Mouse (Mus musculus) C2C12 (cell line): ENCODE data around the gene Nr3c2. TPM values are rescaled to one million over a fixed set of nuclear protein-coding genes. Genes with fewer than 3 reads are reported as not detected.

ENCODE experiments used
- H3K27me3 ChIP-seq: one replicate; pipeline ENCODE4 v1.6.1; 2011; ENCODE audit not compliant: control insufficient read depth, insufficient read depth, insufficient read length
- H3K36me3 ChIP-seq: one replicate; pipeline ENCODE4 v1.6.1; 2011; ENCODE audit not compliant: control insufficient read depth, insufficient read depth
- H3K4me3 ChIP-seq: one replicate; pipeline ENCODE4 v1.5.1; 2011; ENCODE audit warnings: mild to moderate bottlenecking, control low read depth; ENCODE audit not compliant: poor library complexity, insufficient read depth, severe bottlenecking
- H3K79me2 ChIP-seq: one replicate; pipeline ENCODE4 v1.6.1; 2011; ENCODE audit not compliant: control insufficient read depth, insufficient read depth
- H3K79me3 ChIP-seq: one replicate; pipeline ENCODE4 v1.6.1; 2011; ENCODE audit warnings: low read depth, control low read depth
- H3ac ChIP-seq: one replicate; pipeline ENCODE3; 2011; ENCODE audit warnings: low read depth; ENCODE audit not compliant: control insufficient read depth, insufficient read length
- CEBPB ChIP-seq: IDR thresholded peaks from one replicate; pipeline ENCODE4 v1.6.1; 2011; ENCODE audit warnings: low read depth, mild to moderate bottlenecking, control low read depth, moderate library complexity
- CTCF ChIP-seq: IDR thresholded peaks from one replicate; pipeline ENCODE4 v1.5.1; 2011; ENCODE audit not compliant: control insufficient read depth, insufficient read depth, insufficient read length
- FOSL1 ChIP-seq: IDR thresholded peaks from one replicate; pipeline ENCODE4 v1.8.0; 2011; ENCODE audit warnings: mild to moderate bottlenecking, low read length; ENCODE audit not compliant: poor library complexity, insufficient read depth, severe bottlenecking
- MAX ChIP-seq: IDR thresholded peaks from one replicate; pipeline ENCODE4 v1.6.1; 2011; ENCODE audit warnings: mild to moderate bottlenecking, control low read depth
- MYOD1 ChIP-seq: IDR thresholded peaks from one replicate; pipeline ENCODE4 v1.6.1; 2011; ENCODE audit warnings: low read depth; ENCODE audit not compliant: control insufficient read depth, insufficient read length
- MYOG ChIP-seq: IDR thresholded peaks from one replicate; pipeline ENCODE4 v1.6.1; 2011; ENCODE audit not compliant: control insufficient read depth, insufficient read length; ENCODE audit errors: extremely low read depth
- USF1 ChIP-seq: IDR thresholded peaks from one replicate; pipeline ENCODE4 v1.6.1; 2011; ENCODE audit warnings: low read depth, mild to moderate bottlenecking, control low read depth, moderate library complexity
- polyA plus RNA-seq: library from polyadenylated mRNA; unstranded; fragments of >200 nt; fragmentation: generic; extraction: Trizol; gene quantifications from one replicate; pipeline ENCODE4 v1.2.1, GENCODE M21; 2012; ENCODE audit warnings: missing spikeins

The Nr3c2 gene
- polyA plus RNA-seq, 1 experiment: 0.04 TPM

DNA sequence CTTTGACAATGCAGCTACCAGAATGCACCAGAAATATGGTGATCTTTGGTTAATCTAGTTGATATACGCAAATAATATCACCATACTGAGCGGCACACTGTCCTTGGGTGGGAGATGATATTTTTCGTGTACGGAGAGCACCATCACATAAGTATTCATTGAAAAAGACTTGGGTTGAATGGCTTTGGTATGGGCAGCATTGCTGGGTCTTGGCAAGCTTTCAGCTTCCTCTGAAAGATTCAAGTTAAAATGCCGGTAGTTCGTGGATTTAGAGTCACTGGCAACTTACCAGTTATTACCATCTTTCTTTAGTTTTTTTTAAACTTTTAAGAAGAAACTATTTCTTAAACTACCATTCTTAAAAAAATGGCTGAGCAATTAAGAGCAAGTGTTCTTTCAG lies 315.9 kb downstream of the Nr3c2 start:
- no peaks in the 10 kb centered on the region for H3K79me2 ChIP-seq

DNA sequence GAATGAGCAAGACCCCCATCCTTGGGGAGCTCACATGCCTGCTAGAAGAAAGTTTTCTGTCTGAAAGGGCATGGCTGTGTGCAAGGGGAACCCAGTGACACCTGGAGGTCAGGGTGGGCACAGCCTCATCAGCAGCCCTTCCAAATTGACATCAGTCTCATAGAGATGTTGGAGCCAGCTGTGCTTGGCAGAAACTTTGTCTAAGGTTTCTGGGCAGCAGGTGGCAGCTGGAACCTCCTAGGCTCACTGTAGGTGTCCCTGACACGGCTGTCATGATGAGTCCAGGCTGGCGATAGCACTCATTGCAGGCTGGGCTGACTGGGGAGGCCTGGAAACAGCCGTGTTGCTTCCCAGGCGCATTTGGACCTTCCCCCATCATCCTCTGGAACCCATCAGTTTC lies 323.9 kb downstream of the Nr3c2 start:
- no peak overlapping the region for H3ac ChIP-seq
- H3K27me3 ChIP-seq: no peaks in the 10 kb centered on the region
- no peaks in the 10 kb centered on the region for H3K79me2 ChIP-seq
- TF ChIP-seq FOSL1 (no peak), CTCF (no peak), USF1 (no peak), MAX (no peak), MYOD1 (no peak), CEBPB (no peak), MYOG (no peak)
- H3K4me3 ChIP-seq: no peak overlapping the region
- no peaks in the 10 kb centered on the region for H3K36me3 ChIP-seq
- H3K79me3 ChIP-seq: no peaks in the 10 kb centered on the region

More for the DNA sequence above, 315.9 kb downstream of the Nr3c2 start:
- Histone ChIP-seq H3K36me3 (no peaks in the 10 kb centered on the region), H3K27me3 (no peaks in the 10 kb centered on the region), H3K4me3 (no peak overlapping the region), H3ac (no peak overlapping the region), H3K79me3 (no peaks in the 10 kb centered on the region)
- TF ChIP-seq MYOG: no peak
- no peak for TF ChIP-seq CTCF
- no peak for TF ChIP-seq MYOD1
- no peak for TF ChIP-seq USF1
- TF ChIP-seq CEBPB: no peak

- Histone ChIP-seq H3K79me2 (no peaks in the 10 kb centered on the region), H3ac (no peak overlapping the region), H3K4me3 (no peak overlapping the region), H3K27me3 (no peaks in the 10 kb centered on the region), H3K36me3 (no peaks in the 10 kb centered on the region), H3K79me3 (no peaks in the 10 kb centered on the region)
- TF ChIP-seq MYOD1: no peak
Measured at GRCm38 (mm10) chr8:77227742-77228141, 328.5 kb downstream of the Nr3c2 start.

DNA sequence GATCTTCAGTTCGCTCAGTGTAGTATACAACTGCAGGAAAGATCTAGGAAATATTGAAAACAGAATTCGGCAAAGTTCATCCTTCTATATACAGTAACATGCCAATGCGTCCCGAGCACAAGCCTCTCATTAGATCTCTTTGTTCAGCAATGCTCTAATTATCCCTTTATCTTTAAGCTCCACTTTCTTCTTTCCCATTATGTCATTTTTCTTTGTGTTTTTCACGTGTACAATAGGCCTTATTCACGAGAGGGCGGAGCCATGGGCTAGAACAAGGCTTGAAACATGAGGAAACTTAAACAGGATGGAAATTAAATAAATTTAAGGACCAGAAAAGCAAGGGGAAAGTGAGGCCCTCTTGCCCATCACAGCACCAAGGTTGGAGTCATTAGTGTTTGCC lies 329.4 kb downstream of the Nr3c2 start:
- Histone ChIP-seq H3K79me3 (no peaks in the 10 kb centered on the region), H3K36me3 (no peaks in the 10 kb centered on the region), H3K79me2 (no peaks in the 10 kb centered on the region), H3K4me3 (no peak overlapping the region), H3K27me3 (no peaks in the 10 kb centered on the region), H3ac (no peak overlapping the region)
- TF ChIP-seq FOSL1: no peak
- no peak for TF ChIP-seq MAX
- no peak for TF ChIP-seq MYOD1
- no peak for TF ChIP-seq CTCF
- TF ChIP-seq USF1: no peak
- no peak for TF ChIP-seq CEBPB
- TF ChIP-seq MYOG: no peak

GRCm38 (mm10) chr8:77231211-77231610 lies 332.0 kb downstream of the Nr3c2 start:
- TF ChIP-seq MYOD1 (no peak), CEBPB (no peak), USF1 (no peak), CTCF (no peak), FOSL1 (no peak), MYOG (no peak), MAX (no peak)
- H3K36me3 ChIP-seq: no peaks in the 10 kb centered on the region

GRCm38 (mm10) chr8:77231834-77232233 lies 332.6 kb downstream of the Nr3c2 start:
- no peaks in the 10 kb centered on the region for H3K27me3 ChIP-seq
- no peaks in the 10 kb centered on the region for H3K79me3 ChIP-seq
- no peak overlapping the region for H3K4me3 ChIP-seq
- no peak for TF ChIP-seq USF1
- no peak for TF ChIP-seq CTCF
- no peak for TF ChIP-seq MYOG
- TF ChIP-seq MAX: no peak
- TF ChIP-seq MYOD1: no peak
- no peak for TF ChIP-seq CEBPB
- TF ChIP-seq FOSL1: no peak
- no peaks in the 10 kb centered on the region for H3K36me3 ChIP-seq
- no peak overlapping the region for H3ac ChIP-seq
- no peaks in the 10 kb centered on the region for H3K79me2 ChIP-seq

More at GRCm38 (mm10) chr8:77231211-77231610, 332.0 kb downstream of the Nr3c2 start:
- Histone ChIP-seq H3ac (no peak overlapping the region), H3K4me3 (no peak overlapping the region), H3K79me2 (no peaks in the 10 kb centered on the region), H3K27me3 (no peaks in the 10 kb centered on the region), H3K79me3 (no peaks in the 10 kb centered on the region)
